Mouse (Mus musculus): ENCODE data around the gene Pipox. TPM values are rescaled to one million over a fixed set of nuclear protein-coding genes. Genes with fewer than 3 reads are reported as not detected.
A peak's percentile ranks its signal among the peaks of the same experiment; 100 is the strongest.

Gene Pipox
- total RNA-seq, 2 experiments from 2014 or later = 1.5 to 1.9 TPM

DNA sequence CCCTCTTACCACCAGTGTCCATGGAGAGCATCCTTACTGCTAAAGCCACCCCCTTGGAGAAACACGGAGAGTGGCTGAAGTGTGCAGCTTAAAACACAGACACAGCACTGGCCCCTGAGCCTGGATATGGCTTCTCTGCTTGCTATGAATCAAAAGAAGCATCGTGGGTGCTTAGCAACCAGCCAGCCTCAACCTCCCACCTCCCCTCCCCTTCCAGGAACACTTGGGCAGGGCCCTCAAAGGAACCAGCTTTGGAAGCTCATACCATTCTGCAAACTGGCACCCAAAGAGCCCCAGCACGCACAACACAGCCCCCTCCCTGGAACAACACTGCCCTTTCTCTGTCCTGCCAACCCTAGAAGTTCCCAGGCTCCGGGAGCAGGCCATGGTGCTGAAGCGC, 15.5 kb upstream of the Pipox start:
- DNase-seq (ENCODE audit: low spot score in 2 of 2) = no peak

DNA sequence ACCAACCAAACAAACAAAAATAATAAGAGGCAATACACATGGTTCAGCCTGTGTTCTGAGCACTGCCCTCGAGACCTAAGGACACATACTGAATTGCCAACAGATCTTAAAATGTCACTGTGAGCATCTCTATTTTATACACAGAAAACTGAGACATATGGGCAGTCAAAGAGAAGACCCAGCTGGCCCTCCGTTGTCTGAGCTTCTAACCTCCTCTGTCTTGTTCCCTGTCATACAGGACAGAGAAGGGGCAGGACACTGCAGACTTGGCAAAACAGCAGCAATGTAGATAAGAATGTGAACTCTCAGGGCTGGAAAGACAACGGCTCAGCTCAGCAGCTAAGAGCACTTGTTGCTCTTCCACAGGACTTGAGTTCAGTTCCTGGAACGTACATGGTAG, 14.6 kb upstream of the Pipox start:
- DNase-seq (ENCODE audit: low spot score in 2 of 2) = no peak

DNA sequence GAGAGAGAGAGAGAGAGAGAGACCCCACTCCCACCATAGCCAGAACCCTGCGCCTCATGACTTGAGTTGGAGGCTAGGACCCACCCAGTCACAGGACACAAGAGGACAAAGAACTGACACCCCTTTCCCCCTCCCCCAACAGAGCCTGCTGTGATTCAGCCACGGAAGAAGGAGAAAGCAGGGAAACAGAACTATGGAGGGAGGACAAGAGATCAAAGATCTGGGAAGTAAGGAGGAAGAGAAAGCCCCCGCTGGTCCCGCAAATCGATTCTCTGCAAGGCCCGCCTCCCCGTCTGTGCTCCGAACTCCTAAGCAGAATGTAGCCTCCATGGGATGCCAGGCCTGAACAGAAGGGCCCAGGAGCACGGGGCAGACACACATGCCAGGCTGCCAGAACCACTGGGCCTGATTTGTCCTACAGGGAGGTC, 12.9 kb upstream of the Pipox start:
- peak; percentile 43 to 55 for DNase-seq (ENCODE audit: low spot score in 2 of 2)

DNA sequence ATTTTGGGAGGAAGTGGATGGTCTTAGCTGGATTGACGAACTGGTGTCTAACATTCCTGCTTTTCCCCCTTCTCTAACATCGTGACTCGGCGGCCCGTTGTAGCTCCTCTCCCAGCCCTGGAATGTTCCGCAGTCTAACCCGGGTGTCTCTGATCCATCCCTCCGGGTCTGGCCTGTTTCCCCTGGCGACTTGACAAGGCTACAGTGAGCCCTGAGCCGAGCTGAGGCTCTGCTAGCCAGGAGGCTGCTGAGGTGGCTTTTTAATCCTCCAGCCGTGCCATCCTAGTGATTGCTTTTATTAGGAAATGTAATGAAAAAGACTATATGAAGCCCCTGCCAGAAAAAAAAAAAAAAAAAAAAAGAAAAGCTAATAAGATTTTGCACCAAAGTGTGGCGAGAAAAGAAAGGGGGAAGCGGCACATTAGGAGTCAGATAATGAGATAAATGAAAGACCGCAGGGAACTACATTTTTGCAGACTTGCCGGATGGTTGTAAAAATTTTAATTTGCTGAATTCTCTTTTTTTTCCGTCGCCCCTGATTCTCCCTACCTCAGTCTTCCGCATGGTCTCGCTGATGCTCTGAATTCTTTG, 12.3 kb upstream of the Pipox start:
- DNase-seq (ENCODE audit: low spot score in 2 of 2) = peak; percentile 58 to 65

DNA sequence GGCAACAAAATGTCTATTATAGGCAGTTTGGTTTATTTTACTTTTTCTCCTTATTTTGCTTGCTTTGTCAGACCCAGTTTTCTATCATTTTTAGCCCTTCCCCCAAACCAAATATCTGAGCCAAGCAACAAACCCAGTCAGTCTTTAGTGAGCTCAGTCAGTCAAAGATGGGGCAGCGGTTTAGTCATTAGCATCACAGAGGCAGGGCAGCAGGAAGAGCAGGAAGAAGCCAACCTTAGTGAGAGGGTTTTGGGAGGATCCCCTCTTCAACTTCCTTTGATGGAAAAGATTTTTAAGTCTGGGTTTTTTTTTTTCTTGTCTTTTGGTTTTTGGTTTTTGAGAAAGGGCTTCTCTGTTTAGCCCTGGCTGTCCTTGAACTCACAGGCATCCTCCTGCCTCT, 10.8 kb upstream of the Pipox start:
- DNase-seq (ENCODE audit: low spot score in 2 of 2) = no peak

DNA sequence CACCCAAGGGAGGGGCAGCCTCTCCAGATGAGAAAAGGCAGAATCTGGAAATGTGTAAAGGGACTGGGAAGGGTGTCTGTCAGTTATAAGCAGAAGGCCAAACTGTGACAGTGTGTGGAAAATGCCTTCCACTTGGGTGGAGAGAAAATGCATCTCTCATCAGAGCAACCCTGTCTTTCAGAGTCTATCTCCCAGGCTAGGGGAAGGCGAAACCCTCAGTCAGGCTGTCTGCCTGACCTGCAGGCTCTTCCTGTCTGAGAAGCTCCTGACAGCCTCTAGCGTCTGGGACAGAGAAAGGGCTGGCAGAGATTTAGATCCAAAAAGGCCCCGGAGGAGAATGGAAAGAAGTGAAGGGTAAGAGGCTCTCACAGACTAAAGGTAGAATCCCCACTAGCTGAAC, 9.9 kb upstream of the Pipox start:
- no peak for DNase-seq (ENCODE audit: low spot score in 2 of 2)

DNA sequence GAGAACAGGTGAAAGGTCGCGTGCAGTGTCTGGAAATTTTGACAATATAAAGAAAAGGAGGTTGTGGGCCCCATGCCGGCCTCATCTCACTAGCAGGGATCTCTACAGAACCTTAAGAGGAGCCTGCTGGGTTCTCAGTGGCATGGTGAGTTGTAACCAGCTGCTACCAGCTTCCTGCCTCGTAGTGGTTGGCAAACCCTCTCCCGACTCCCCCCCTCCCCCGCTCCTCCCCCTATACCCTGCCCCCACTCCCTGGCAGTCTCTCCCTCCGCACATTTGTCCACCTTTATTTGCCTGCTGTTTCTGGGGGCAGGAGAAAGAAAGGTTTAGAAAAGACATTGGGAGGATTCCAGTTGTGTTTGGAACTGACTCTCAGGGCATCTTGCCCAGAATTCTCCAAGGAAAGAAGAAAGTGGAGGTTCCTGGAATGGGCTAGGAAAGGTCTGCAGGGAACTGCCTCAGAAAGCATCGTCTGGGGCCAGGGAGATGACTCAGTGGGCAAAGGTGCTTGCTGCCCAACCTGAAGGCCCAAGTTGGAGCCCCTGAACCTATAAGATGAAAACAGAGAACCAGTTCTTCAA, 8.0 kb upstream of the Pipox start:
- no peak for DNase-seq (ENCODE audit: low spot score in 2 of 2)

DNA sequence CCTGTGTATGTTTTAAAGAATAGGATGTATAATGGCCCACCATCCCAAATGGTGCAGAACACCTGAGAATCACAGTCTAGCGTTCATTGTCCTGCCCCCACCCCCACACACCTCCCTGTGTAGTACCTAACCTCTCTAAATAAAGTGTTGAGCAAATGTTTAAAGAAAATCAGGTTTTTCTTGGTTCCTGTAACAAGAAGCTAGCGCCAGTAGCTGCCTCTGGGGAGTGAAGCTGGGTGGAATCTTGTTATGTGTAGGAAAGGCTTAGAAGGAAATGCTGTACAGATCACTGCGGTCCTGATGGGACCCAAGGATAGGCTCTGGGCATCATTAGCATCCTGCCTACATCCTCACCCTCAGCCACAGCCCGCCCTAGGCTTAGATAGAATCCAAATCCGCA, 7.5 kb upstream of the Pipox start:
- DNase-seq (ENCODE audit: low spot score in 2 of 2) = no peak

DNA sequence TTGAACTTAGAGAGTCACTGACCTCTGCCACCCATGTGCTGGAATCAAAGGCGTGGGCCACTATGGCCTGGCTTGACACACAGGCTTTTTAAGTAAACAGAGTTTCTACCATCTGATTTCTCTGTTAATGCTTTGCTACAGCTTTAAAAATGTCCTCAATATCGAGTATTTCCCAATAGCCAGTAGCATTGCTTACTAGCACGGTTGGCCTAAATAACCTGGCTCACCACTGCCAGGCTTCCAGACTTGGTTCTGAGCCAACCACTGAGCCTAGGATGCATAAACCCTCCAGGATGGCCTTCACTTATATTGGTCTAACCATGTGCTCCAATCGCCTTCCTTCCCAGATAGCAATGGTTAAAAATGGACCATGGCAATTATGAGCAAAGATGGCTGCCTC, 6.8 kb upstream of the Pipox start:
- no peak for DNase-seq (ENCODE audit: low spot score in 2 of 2)

DNA sequence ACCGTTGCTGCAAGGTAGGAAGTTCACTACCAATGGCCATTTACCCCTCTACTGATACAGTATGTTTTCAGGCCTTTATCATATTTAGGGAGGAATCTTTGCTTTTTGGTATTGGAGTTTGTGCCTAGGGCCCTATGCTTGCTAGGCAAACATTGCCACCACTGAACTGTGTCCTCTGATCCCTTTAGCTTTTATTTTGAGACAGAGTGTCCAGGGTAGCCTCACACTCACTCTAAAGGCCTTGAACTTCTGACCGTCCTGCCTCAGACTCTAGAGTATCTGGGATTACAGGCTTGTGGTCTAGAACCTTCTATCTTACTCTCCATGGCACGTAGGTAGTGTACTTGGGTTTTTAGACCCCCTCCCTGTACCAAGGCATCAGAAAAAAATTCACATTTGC, 6.3 kb upstream of the Pipox start:
- no peak for DNase-seq (ENCODE audit: low spot score in 2 of 2)

DNA sequence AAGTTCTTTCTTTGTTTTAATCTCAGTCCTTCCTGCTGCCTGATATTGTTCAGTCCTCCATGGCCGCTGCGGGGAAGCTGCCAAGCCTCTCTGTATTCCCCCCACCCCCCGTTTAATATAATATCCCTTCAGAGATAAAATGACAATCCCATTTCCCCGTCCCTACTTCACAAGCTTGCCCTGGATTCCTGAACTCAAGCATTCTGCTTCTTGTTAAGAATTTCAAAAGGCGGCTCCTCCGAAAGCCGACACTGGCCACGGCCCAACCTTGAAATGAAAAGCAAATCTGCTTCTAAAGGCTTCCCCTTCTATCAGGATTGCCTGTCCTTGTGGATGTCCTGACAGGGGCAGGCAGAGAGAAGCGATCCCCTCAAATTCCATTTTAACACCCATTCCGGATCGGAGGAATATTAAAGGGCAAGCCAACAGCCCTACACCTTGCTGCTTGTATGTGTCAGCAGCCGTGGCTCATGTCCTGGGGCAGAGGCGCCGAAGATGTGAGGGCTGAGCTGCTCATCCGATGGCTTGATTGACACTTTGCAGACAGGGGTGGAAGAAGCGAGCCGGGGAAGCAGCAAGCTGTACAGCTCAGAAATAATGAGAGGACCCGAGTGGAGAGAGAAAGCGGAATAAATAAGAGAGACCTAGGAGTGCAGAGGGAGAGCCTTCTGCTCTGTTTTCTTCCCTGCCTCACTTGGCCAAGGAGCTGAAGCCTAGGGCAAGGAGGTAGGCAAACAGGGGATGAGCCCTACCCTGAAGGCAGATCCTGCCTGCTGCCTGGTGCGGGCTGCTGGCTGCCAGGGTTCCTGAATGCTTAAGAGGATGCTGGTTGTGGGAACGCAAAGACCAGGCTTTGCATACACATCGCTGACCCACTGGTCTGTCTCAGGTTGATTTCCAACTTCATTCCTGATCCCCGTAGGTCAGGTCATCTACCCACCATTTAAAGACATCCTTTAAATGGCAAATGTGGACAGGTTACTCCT, 3.2 kb upstream of the Pipox start:
- peak; percentile 43 to 48 for DNase-seq (ENCODE audit: low spot score in 2 of 2)

DNA sequence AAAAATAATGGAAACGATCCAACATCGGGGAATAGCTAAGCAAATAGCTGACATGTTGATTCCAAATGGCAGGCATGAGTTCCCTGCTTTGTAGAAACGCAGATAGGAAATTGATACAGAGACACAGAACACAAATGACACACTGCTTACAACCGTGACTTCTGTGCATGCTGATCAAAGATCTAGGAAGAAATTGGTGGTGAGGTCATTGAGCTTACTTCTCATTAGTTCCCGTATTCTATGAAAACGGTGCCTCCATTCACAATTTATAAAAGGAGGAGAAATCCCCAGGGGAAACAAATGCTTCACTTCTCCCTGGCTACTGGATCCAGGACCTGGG, 2.6 kb upstream of the Pipox start:
- DNase-seq (ENCODE audit: low spot score in 2 of 2) = no peak

DNA sequence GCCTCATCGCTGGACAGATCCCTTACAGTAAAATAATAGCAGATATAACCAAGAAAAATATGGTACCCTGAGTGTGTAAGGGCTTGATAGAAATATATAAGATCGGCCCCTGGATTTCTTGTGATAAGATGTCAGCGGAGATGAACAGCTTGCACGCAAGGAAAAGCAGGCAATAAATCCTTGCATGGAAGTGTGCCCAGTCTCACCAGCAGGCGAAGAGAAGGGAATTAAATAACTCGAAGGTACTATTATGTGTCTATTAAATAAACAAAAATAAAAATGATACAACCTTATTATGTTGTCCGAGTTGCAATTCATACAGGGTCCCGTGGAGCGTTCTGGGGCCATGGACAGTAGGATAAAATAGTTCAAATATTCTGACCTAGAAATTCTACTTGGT, 2.1 kb upstream of the Pipox start:
- no peak for DNase-seq (ENCODE audit: low spot score in 2 of 2)

DNA sequence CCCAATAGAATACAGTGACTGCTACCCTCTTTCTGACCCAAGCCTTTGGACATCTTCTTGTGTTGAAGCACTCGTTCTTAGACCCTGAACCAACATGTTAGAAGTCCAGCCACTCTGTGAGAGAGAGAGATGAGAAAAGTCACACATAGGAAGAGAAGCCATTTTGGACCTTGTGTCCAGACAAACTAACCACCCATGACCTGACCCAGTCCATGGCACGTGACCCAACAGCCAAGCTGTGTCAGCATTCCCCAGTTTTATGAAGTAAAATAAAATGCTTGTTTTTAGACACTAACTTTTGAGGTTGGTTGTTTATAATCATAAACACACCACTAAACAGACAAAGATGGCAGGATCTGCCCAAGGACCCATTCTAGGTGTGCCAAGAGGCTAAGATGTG, 1.1 kb upstream of the Pipox start:
- DNase-seq (ENCODE audit: low spot score in 2 of 2) = no peak

DNA sequence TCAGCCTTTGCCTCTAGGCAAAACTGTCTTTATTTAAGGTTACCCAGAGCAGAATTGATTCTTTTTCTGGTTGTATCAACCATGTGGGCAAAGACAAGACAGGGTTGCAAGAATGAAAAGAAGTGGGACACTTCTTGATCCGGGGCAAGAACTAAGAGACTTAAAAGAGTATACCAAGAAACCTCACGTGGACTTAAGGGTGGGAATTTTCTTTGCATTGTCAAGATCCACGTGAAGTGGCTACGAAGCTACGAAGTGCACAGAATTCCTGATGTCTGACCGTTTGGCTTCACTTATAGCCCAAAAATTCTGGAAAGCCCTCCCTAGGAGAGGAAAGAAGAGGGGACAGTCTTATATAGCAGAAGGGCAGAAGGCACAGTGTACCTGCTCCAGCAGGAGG, 613 bp downstream of the Pipox start:
- DNase-seq (ENCODE audit: low spot score in 2 of 2) = no peak

DNA sequence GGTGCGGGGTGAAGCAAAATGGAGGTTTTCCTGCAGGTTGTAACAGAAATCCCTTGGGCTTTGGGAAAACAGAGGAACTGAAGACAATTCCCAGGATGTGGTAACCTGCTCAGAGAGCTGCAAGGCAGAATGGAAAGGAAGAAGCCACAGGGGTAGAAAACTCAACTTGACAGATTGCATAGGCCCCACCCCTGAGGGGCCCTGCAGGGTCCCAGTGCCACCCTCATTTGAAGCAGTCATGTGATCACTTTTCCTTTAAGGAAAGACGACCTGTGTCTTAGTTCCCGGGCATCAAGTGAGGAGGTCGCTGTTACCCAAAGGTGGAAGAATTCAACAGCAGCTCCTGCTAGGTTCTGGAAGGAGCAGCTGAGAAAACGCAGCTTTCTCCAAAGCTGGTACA, 1.0 kb downstream of the Pipox start:
- DNase-seq (ENCODE audit: low spot score in 2 of 2) = no peak

DNA sequence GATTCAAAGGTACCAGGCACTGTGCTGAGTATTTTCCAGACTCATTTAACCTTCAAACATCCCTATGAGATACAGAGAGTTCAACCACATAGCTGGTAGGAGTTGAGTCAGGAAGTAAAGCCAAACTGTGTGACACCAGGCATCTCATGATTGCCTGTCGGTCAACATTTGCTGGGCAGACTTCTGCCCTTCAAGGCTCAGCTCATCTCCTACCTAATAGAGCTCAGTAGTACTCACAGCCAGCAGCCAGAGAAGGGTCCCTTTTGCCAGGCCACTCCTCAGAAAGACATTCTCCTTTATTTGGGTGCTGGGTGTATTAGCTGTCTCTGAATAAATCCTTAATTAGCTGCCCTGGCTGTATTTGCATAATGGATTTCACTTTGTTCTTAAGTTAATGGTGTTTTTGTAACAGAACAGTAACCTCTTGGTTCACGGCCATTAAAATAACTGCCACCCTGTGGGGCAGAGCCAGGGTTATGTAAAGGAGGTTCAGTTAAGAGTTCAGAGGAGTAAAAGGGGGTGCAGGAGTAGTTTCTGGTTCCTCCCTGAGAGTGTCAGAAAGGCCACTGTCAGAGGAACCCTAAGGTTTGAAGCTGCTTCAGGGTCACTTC, 3.1 kb downstream of the Pipox start:
- no peak for DNase-seq (ENCODE audit: low spot score in 2 of 2)

DNA sequence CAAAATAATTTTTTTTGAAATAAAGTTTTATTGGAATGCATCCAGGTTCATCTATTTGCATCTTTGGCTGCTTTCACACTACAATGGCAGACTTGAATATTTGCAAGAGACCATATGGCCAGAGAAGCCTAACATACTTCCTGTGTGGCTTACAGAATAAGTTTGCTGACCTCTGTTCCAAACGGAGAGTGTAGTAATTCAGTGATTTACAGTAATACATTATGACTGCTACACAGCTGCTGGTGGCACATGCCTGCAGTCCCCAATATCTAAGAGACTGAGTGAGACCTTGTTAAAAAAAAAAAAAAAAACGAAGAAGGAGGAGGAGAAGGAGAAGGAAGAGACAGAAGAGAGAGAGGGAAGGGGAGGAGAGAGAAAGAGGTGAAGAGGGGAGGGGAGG, 4.4 kb downstream of the Pipox start:
- no peak for DNase-seq (ENCODE audit: low spot score in 2 of 2)

DNA sequence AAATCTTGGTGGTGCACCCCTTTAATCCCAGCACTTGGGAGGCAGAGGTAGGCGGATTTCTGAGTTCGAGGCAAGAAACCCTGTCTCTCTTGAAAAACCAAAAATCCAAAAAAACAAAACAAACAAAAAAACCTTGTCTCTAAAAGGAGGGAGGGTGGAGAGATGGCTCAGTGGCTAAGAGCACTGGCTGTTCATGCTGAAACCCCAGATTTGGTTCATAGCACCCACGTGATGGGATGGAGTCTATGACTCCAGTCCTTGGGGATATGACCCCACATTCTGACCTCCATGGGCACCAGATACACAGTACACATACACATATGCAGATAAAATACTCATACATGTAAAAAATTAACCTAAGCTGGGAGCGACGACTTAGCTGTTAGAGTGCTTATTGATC, 5.0 kb downstream of the Pipox start:
- DNase-seq (ENCODE audit: low spot score in 2 of 2) = no peak

DNA sequence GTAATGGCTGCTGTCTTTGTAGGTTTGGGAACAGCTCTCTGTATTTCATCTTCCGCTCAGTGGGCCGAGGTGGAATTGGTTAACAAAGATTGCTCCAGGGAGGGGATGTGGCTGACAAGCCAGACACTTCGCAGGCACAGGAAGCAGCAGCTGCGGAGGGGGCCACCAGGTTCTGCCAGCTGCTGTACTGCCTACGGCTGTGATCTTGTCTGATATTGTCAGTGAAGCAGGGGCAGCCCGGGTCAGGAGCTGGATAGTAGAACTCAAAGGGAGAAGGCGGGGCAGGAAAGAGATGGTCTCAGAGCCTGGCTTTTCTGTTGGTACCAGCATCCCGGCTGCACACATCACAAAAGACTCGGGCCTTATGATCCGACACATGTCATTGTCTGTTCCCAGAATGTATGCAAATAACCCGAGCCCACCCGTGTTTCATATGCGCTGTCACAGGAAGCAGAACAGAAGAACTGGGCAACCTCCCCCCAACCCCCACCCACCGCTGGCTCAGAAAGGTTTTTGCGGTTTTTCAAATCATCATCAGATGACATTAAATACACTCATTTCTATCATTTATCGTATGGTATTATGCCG, 6.4 kb downstream of the Pipox start:
- peak in 1 of 2 experiments; percentile 51 for DNase-seq (ENCODE audit: low spot score in 2 of 2)

DNA sequence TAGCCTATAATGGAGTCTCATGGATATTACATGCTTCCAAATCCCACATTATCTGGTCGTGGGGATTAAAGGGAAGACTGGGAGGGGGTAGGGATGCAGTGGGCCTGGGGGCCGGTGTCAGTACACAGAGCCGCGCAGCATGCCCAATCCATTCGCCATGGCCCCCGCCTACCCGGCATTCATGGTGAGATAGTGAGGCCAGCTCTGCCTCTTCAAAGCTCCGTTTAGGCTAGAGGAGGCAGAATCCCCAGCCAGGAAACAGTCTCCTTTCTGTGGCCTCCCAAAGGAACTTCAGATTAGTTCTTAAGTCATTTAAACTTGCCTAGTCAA, 8.7 kb downstream of the Pipox start:
- DNase-seq (ENCODE audit: low spot score in 2 of 2) = no peak
